8 mouse cellular contexts compared by ENCODE assay signal in genomic region chr5:137613550-137613949, GRCm38 (mm10). TPM values are rescaled to one million over a fixed set of nuclear protein-coding genes. Genes with fewer than 3 reads are reported as not detected.
A peak's percentile ranks its signal among the peaks of the same experiment; 100 is the strongest.
DNase-seq lines count a peak whose midpoint lies in the region; ATAC-seq and TF ChIP-seq lines count a peak whose summit lies in the region.

Gene Pcolce (minus strand): TSS chr5:137613784.

- no peak within 1 kb of the TSS; the same call in 1 of the 2 replicates for H3K4me2 ChIP-seq in intestine, postnatal 0 days (replicated peaks; ENCODE audit: low read depth)

- no peaks in the 10 kb centered on the region for H3K36me3 ChIP-seq in intestine, postnatal 0 days (ENCODE audit: control insufficient read depth, insufficient read depth)

- peak; percentile 86 for ATAC-seq in intestine, postnatal 0 days

- H3K27me3 ChIP-seq in cerebellum, adult 2 months (ENCODE audit: control insufficient read depth, insufficient read depth, low read length), result no peaks in the 10 kb centered on the region
- H3K27me3 ChIP-seq in intestine, postnatal 0 days (replicated peaks; ENCODE audit: control insufficient read depth, insufficient read depth, low read length), result no peaks in the 10 kb centered on the region

- H3K4me1 ChIP-seq in cerebellum, adult 2 months (ENCODE audit: control insufficient read depth, insufficient read depth, low read length), result no peaks in the 10 kb centered on the region
- H3K4me1 ChIP-seq in intestine, postnatal 0 days (replicated peaks; ENCODE audit: control insufficient read depth, insufficient read depth, low read length), result peaks cover 10% of the 10 kb centered on the region; the same call in 1 of the 2 replicates

- no peaks in the 10 kb centered on the region for H3K9me3 ChIP-seq in intestine, postnatal 0 days (ENCODE audit: control insufficient read depth)

- peak within 1 kb of the TSS; percentile 11; the same call in 1 of the 2 replicates for H3K9ac ChIP-seq in intestine, postnatal 0 days (ENCODE audit: low read depth, low read length)

- no peak for TF ChIP-seq CTCF in cerebellum, adult 2 months (IDR thresholded peaks at IDR 0.05; ENCODE audit: borderline replicate concordance, insufficient read depth, low read depth, low read length)
- TF ChIP-seq CTCF in intestine, postnatal 0 days (IDR thresholded peaks at IDR 0.05; ENCODE audit: low read depth), result no peak

- TF ChIP-seq POLR2A in cerebellum, adult 2 months (IDR thresholded peaks at IDR 0.05; ENCODE audit: borderline replicate concordance, insufficient read depth, low read length), result no peak

- 70% methylated on average over 11 of the region's 11 CpGs for WGBS in cerebellum, adult 2 months
- 22% methylated on average over 11 of the region's 11 CpGs for WGBS in intestine, postnatal 0 days

- no peak within 1 kb of the TSS for H3K4me3 ChIP-seq in cerebellum, adult 2 months (replicated peaks; ENCODE audit: insufficient read depth, low read depth, low read length)
- no peak within 1 kb of the TSS for H3K4me3 ChIP-seq in intestine, postnatal 0 days (ENCODE audit: low read depth, low read length)

- H3K27ac ChIP-seq in cerebellum, adult 2 months (ENCODE audit: insufficient read depth, low read length), result no peak within 1 kb of the TSS
- peak within 1 kb of the TSS; percentile 57; the same call in 1 of the 2 replicates for H3K27ac ChIP-seq in intestine, postnatal 0 days (ENCODE audit: low read depth, low read length)

- no peak for DNase-seq in cerebellum, adult 2 months
- no peak for DNase-seq in cerebellum, adult 18-20 months
- DNase-seq in adrenal gland, postnatal 10 days, result peak; percentile 74
- DNase-seq in gastrocnemius, postnatal 4 days (ENCODE audit: low spot score in 2 of 2), result no peak
- DNase-seq in lung, postnatal 4 days, result peak; percentile 42 to 65
- DNase-seq in cerebellum, postnatal 10 days, result no peak
- DNase-seq in cerebellum, postnatal 14 days, result no peak

RNA-seq across cellular contexts. Expression of gene Pcolce, which starts in this region (rescaled TPM):
- 11.3 and 15.1 TPM in 2 replicates for polyA plus RNA-seq in cerebellum, adult 2 months (2012; rRNA removed)
- 100 to 1,000 TPM; 347 to 368 TPM for total RNA-seq in adrenal gland, postnatal 10 days (2021)
- 100 to 1,000 TPM; 362 to 399 TPM for total RNA-seq in gastrocnemius, postnatal 4 days (2021)
- 44.2 and 44.6 TPM in 2 replicates for polyA plus RNA-seq in intestine, postnatal 0 days (2015; fragmentation: Nextera tagmentation; extraction: Ambion mirVana)

Comparison
In these comparisons a context has a peak if more than half of its experiments do, and no peak if none do; other contexts are left out.
1. DNase-seq: peak in adrenal gland, postnatal 10 days (single experiment) and lung, postnatal 4 days (2 of 2); none in cerebellum, adult 2 months (0 of 2), cerebellum, adult 18-20 months (0 of 2), gastrocnemius, postnatal 4 days (0 of 2), cerebellum, postnatal 10 days (0 of 2) and cerebellum, postnatal 14 days (0 of 2).